Mouse (Mus musculus): ENCODE measurements at regions not wholly inside any gene's neighbourhood (a gene's known extent, or its start where the extent isn't known, plus 50 kb on each side); places are given as distances from the start of the nearest gene placed in this dataset.

DNA sequence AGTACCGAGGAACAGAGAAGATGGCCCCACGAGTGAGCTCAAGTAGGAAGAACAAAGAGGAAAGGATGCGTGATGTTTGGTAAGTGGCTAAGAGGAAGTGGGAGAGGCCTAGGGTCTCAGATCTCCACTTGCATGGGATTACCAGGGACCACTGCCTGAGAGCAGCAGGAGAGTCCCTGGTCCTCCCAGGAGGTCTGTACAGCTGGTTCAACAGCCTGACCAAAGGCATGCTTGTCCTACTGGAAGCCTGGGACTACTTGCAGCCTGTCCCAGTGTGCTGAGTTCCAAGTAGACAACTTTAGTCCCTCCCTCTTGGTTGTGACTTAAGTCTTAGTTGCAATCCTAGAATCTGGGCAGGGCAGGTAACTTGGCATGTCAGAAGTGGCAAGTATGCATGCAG, 437.5 kb upstream of the Mki67 start:
- Histone ChIP-seq H3K79me2 (ENCODE audit: control insufficient read depth, insufficient read depth, low read length, poor library complexity) (no peaks in the 10 kb centered on the region), H3K9me3 (replicated peaks; ENCODE audit: insufficient read depth, low read length) (no peaks in the 10 kb centered on the region), H3K27me3 (ENCODE audit: control insufficient read depth in 1 of 2, insufficient read depth in 2 of 2, low read length in 2 of 2) (no peaks in the 10 kb centered on the region), H3K4me1 (ENCODE audit: control insufficient read depth in 1 of 2, insufficient read depth in 2 of 2, low read length in 2 of 2) (no peaks in the 10 kb centered on the region), H3K4me3 (ENCODE audit: control insufficient read depth in 1 of 2, insufficient read depth in 1 of 2, low read depth in 2 of 2, low read length in 2 of 2) (no peak overlapping the region), H3K36me3 (ENCODE audit: control insufficient read depth in 1 of 2, insufficient read depth in 2 of 2, low read length in 2 of 2) (no peaks in the 10 kb centered on the region), H3K9ac (ENCODE audit: control insufficient read depth, low read depth, low read length, poor library complexity, severe bottlenecking) (no peak overlapping the region), H3K27ac (ENCODE audit: control insufficient read depth, low read depth, low read length) (no peak overlapping the region)
- TF ChIP-seq POLR2A (IDR thresholded peaks at IDR 0.05; ENCODE audit: control insufficient read depth in 1 of 2, insufficient read depth in 1 of 2, low read depth in 1 of 2, low read length in 2 of 2, poor library complexity in 1 of 2) (no peak), BHLHE40 (IDR thresholded peaks at IDR 0.05; ENCODE audit: borderline replicate concordance, low read depth, low read length) (no peak), MAFK (IDR thresholded peaks at IDR 0.05; ENCODE audit: borderline replicate concordance, low read depth, low read length) (no peak), KAT2A (conservative IDR thresholded peaks at IDR 0.05; ENCODE audit: low read depth, low read length) (no peak), E2F4 (IDR thresholded peaks at IDR 0.05; ENCODE audit: borderline replicate concordance, low read depth, low read length) (no peak), ZKSCAN1 (IDR thresholded peaks at IDR 0.05; ENCODE audit: low read depth, low read length) (no peak), RAD21 (IDR thresholded peaks at IDR 0.05; ENCODE audit: low read depth, low read length) (no peak), RCOR1 (IDR thresholded peaks at IDR 0.05; ENCODE audit: low read depth, low read length) (no peak), ETS1 (IDR thresholded peaks at IDR 0.05; ENCODE audit: low read depth, low read length) (no peak), MEF2A (IDR thresholded peaks at IDR 0.05; ENCODE audit: extremely low read depth, insufficient replicate concordance, low read depth, low read length, poor library complexity, severe bottlenecking) (no peak), MXI1 (IDR thresholded peaks at IDR 0.05; ENCODE audit: low read depth, low read length) (no peak), TAL1 (IDR thresholded peaks at IDR 0.05; ENCODE audit: low read length) (no peak), JUND (IDR thresholded peaks at IDR 0.05; ENCODE audit: low read depth, low read length) (no peak), MAZ (IDR thresholded peaks at IDR 0.05; ENCODE audit: low read depth, low read length) (no peak), ZNF384 (IDR thresholded peaks at IDR 0.05; ENCODE audit: low read depth, low read length) (no peak), MYC (IDR thresholded peaks at IDR 0.05; ENCODE audit: low read depth, low read length) (no peak), GATA1 (IDR thresholded peaks at IDR 0.05; ENCODE audit: low read depth, low read length) (no peak), USF2 (IDR thresholded peaks at IDR 0.05; ENCODE audit: borderline replicate concordance in 1 of 2, insufficient read depth in 1 of 2, low read depth in 1 of 2, low read length in 2 of 2) (no peak), USF1 (IDR thresholded peaks at IDR 0.05; ENCODE audit: low read depth, low read length) (no peak), ZMIZ1 (IDR thresholded peaks at IDR 0.05; ENCODE audit: low read depth, low read length) (no peak)
- no peak for DNase-seq (ENCODE audit: low read depth, low spot score)

DNA sequence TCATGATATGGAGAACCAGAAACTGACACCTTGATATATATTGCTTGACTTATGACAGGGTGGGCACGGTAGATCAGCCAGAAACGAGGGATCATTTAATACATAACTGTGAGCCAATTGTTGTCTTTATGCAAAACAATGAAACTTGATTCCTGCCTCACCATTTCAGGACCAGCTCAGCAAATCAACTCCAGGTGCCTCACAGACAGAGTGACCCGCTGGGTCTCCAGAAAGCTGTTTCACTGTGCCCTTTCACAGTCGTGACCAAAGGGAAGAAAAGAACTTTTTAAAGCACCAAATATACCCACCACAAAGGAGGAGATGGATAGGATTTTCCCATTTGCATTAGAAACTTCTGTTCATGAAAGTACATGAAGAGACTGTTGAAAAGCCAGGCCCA, 443.0 kb upstream of the Mki67 start:
- no peak overlapping the region for H3K4me3 ChIP-seq (ENCODE audit: control insufficient read depth in 1 of 2, insufficient read depth in 1 of 2, low read depth in 2 of 2, low read length in 2 of 2)
- H3K27ac ChIP-seq (ENCODE audit: control insufficient read depth, low read depth, low read length) = no peak overlapping the region
- TF ChIP-seq EP300 (IDR thresholded peaks at IDR 0.05; ENCODE audit: low read depth in 1 of 2, low read length in 2 of 2) (no peak), ZKSCAN1 (IDR thresholded peaks at IDR 0.05; ENCODE audit: low read depth, low read length) (no peak), HCFC1 (IDR thresholded peaks at IDR 0.05; ENCODE audit: low read depth, low read length) (no peak), ELF1 (IDR thresholded peaks at IDR 0.05; ENCODE audit: low read depth, low read length) (no peak), POLR2AphosphoS5 (IDR thresholded peaks at IDR 0.05; ENCODE audit: borderline replicate concordance, low read depth, low read length) (no peak)
- no peaks in the 10 kb centered on the region for H3K9me3 ChIP-seq (replicated peaks; ENCODE audit: insufficient read depth, low read length)
- no peaks in the 10 kb centered on the region for H3K4me1 ChIP-seq (ENCODE audit: control insufficient read depth in 1 of 2, insufficient read depth in 2 of 2, low read length in 2 of 2)
- H3K36me3 ChIP-seq (ENCODE audit: control insufficient read depth in 1 of 2, insufficient read depth in 2 of 2, low read length in 2 of 2) = no peaks in the 10 kb centered on the region
- no peak for DNase-seq (ENCODE audit: low read depth, low spot score)
- H3K9ac ChIP-seq (ENCODE audit: control insufficient read depth, low read depth, low read length, poor library complexity, severe bottlenecking) = no peak overlapping the region
- no peaks in the 10 kb centered on the region for H3K27me3 ChIP-seq (ENCODE audit: control insufficient read depth in 1 of 2, insufficient read depth in 2 of 2, low read length in 2 of 2)
- no peaks in the 10 kb centered on the region for H3K79me2 ChIP-seq (ENCODE audit: control insufficient read depth, insufficient read depth, low read length, poor library complexity)

Data from MEL (cell line).